In the genomic region with DNA sequence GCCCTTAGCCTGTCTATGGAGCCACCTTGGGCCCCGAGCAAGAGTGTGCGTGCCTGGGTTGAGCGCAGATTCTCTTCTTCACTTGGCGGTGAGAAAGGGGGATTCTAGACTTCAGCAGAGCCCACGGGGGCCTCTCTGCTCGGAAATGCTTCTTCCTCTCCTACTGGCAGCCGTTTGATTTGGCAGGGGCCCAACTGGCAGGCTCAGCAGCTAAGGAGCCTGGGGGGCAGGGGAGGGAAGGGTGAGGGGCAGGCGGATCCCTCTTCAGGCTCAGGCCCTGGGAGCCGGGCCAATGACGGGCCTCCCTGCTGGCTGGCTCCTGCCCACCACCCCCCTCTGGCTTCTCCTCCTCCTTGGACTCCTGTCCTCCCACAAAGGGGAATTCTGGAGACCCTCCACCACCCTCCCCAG, we compare ENCODE assay signal across 1 mouse cellular context.
TF ChIP-seq lines count a peak whose summit lies in the region.

No protein-coding gene starts in this region.

TF ChIP-seq in MEL, 35 proteins besides CTCF, POLR2A, EP300 and RAD21 (continued from another document):
- TF ChIP-seq ELF1 (IDR thresholded peaks at IDR 0.05; ENCODE audit: low read depth, low read length) (peak; percentile 49; the same call in 1 of the 2 replicates), CHD2 (IDR thresholded peaks at IDR 0.05; ENCODE audit: low read length) (peak; percentile 84), RCOR1 (IDR thresholded peaks at IDR 0.05; ENCODE audit: low read depth, low read length) (0 out of 2 replicates have a peak, but pooled peaks have one; percentile 28), MYC (IDR thresholded peaks at IDR 0.05; ENCODE audit: low read depth, low read length) (no peak), MYB (IDR thresholded peaks at IDR 0.05; ENCODE audit: low read depth, low read length) (peak; percentile 78), KAT2A (conservative IDR thresholded peaks at IDR 0.05; ENCODE audit: low read depth, low read length) (no peak), MEF2A (IDR thresholded peaks at IDR 0.05; ENCODE audit: extremely low read depth, insufficient replicate concordance, low read depth, low read length, poor library complexity, severe bottlenecking) (no peak), UBTF (IDR thresholded peaks at IDR 0.05; ENCODE audit: borderline replicate concordance, insufficient read depth, low read depth, low read length) (no peak), CHD1 (IDR thresholded peaks at IDR 0.05; ENCODE audit: low read depth, low read length) (no peak), ZMIZ1 (IDR thresholded peaks at IDR 0.05; ENCODE audit: low read depth, low read length) (no peak), POLR2AphosphoS2 (IDR thresholded peaks at IDR 0.05; ENCODE audit: low read length) (peak; percentile 63; the same call in 1 of the 2 replicates)
